In the genomic region with DNA sequence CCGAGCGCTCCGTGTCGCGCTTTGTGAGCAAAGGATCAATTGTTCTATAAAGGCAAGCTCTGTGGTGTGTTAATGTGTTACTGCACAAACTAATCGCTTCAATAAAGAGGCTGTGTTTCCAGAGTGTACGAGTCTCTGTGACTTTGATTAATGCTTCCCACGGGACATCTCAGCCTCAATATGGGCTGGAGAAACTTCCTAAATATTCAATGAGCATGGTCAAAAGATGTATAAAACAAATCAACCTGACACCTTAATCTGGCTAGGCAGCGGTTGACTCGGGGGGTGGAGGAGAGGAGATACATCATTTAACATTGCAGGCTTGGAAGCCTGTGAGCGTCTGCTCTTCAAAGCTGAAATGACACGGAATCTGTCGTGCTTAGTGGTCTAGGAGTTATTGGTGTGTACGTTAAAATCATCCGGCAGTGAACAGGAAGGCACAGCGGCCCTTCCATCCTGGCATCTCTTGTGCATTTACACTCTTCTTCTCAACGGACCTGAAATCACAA, we compare ENCODE assay signal across 14 mouse cellular contexts. TPM values are rescaled to one million over a fixed set of nuclear protein-coding genes. Genes with fewer than 3 reads are reported as not detected.
DNase-seq lines count a peak whose midpoint lies in the region; ATAC-seq and TF ChIP-seq lines count a peak whose summit lies in the region.
"Had no signal": no experiment of that assay in that cellular context is flagged by ENCODE, and none has a peak within 500 bp of the region (broad histone marks: within the 10 kb centered on the region; RNA-seq: fewer than 3 reads in every experiment).

No protein-coding gene starts in this region.

- TF ChIP-seq POLR2A in liver, adult 2 months (IDR thresholded peaks at IDR 0.05; ENCODE audit: extremely low read depth, insufficient read depth, low read length), result no peak
- no peak for TF ChIP-seq POLR2A in lung, adult 2 months (IDR thresholded peaks at IDR 0.05; ENCODE audit: borderline replicate concordance, extremely low read depth, low read depth, low read length)

- DNase-seq in liver, adult 2 months (ENCODE audit: extremely low read depth, low read depth, low spot score), result no peak
- no peak for DNase-seq in liver, postnatal 0 days
- no peak for DNase-seq in forebrain, embryonic 14.5 days (ENCODE audit: low spot score)
- peak; percentile 91 for DNase-seq in mesoderm, embryonic 11.5 days (ENCODE audit: low read depth, low spot score)
- DNase-seq in lung, adult 2 months, result no peak
- DNase-seq in left cerebral cortex, adult 11 months (ENCODE audit: low spot score), result no peak
- DNase-seq in gastrocnemius, postnatal 10 days, result no peak
- DNase-seq: cerebellum, adult 11 months; heart, adult 18-20 months; kidney, postnatal 14 days; thymus, postnatal 4 days had no signal

- peak overlapping the region; percentile 18; the same call in 1 of the 2 replicates for H3K27ac ChIP-seq in liver, adult 2 months (replicated peaks; ENCODE audit: insufficient read depth, low read depth, low read length)
- no peak overlapping the region for H3K27ac ChIP-seq in liver, postnatal 0 days (ENCODE audit: low read depth)
- no peak overlapping the region for H3K27ac ChIP-seq in forebrain, embryonic 14.5 days (ENCODE audit: low read depth, low read length)
- H3K27ac ChIP-seq: macrophage had no signal

- no peak overlapping the region for H3K4me2 ChIP-seq in liver, postnatal 0 days (ENCODE audit: low read depth, low read length)
- peak overlapping the region; percentile 13 for H3K4me2 ChIP-seq in forebrain, embryonic 14.5 days (ENCODE audit: low read length)
- H3K4me2 ChIP-seq: liver, embryonic 11.5 days had no signal

- no peaks in the 10 kb centered on the region for H3K27me3 ChIP-seq in liver, adult 2 months (ENCODE audit: control insufficient read depth, insufficient read depth, low read length)
- H3K27me3 ChIP-seq in liver, postnatal 0 days (ENCODE audit: insufficient read depth, low read length), result no peaks in the 10 kb centered on the region
- H3K27me3 ChIP-seq in forebrain, embryonic 14.5 days (replicated peaks; ENCODE audit: control insufficient read depth, insufficient read depth, low read length), result 0 out of 2 replicates have a peak, but pooled peaks cover 8% of the 10 kb centered on the region

- H3K36me3 ChIP-seq in liver, adult 2 months (ENCODE audit: control insufficient read depth, insufficient read depth, low read length), result peaks cover 60% of the 10 kb centered on the region
- H3K36me3 ChIP-seq in liver, postnatal 0 days (replicated peaks; ENCODE audit: insufficient read depth, low read length), result 0 out of 2 replicates have a peak, but pooled peaks cover 5% of the 10 kb centered on the region
- 0 out of 2 replicates have a peak, but pooled peaks cover 3% of the 10 kb centered on the region for H3K36me3 ChIP-seq in forebrain, embryonic 14.5 days (ENCODE audit: control insufficient read depth, insufficient read depth, low read length)

- no peak overlapping the region for H3K4me3 ChIP-seq in liver, adult 2 months (ENCODE audit: insufficient read depth, low read depth, low read length)
- H3K4me3 ChIP-seq in liver, postnatal 0 days (ENCODE audit: low read depth, low read length), result no peak overlapping the region
- H3K4me3 ChIP-seq in forebrain, embryonic 14.5 days (ENCODE audit: low read depth, low read length), result no peak overlapping the region
- H3K4me3 ChIP-seq in lung, adult 2 months (replicated peaks; ENCODE audit: extremely low read depth, low read depth, low read length), result no peak overlapping the region
- H3K4me3 ChIP-seq: erythroblast, embryonic 14.5 days had no signal

- no peak overlapping the region for H3K9ac ChIP-seq in liver, adult 2 months (ENCODE audit: low read depth, low read length)
- H3K9ac ChIP-seq in liver, postnatal 0 days (replicated peaks), result no peak overlapping the region
- H3K9ac ChIP-seq in forebrain, embryonic 14.5 days (ENCODE audit: low read length), result no peak overlapping the region

- ATAC-seq in liver, postnatal 0 days, result no peak
- no peak for ATAC-seq in forebrain, embryonic 14.5 days

- TF ChIP-seq CTCF in liver, adult 2 months (IDR thresholded peaks at IDR 0.05; ENCODE audit: low read depth, low read length), result no peak
- no peak for TF ChIP-seq CTCF in liver, postnatal 0 days (IDR thresholded peaks at IDR 0.05; ENCODE audit: low read depth)
- no peak for TF ChIP-seq CTCF in lung, adult 2 months (IDR thresholded peaks at IDR 0.05; ENCODE audit: insufficient read depth, low read length)

- H3K79me2 ChIP-seq in liver, adult 2 months (ENCODE audit: control insufficient read depth, insufficient read depth, low read length), result peaks cover 6% of the 10 kb centered on the region; the same call in 1 of the 2 replicates

- no peaks in the 10 kb centered on the region for H3K9me3 ChIP-seq in liver, postnatal 0 days (ENCODE audit: low read length)
- H3K9me3 ChIP-seq in forebrain, embryonic 14.5 days (replicated peaks; ENCODE audit: control insufficient read depth, low read length), result no peaks in the 10 kb centered on the region

- no peak for TF ChIP-seq EP300 in liver, postnatal 0 days (IDR thresholded peaks at IDR 0.05; ENCODE audit: low read depth)

- WGBS in liver, adult 2 months, result 70% methylated on average over 17 of the region's 17 CpGs
- WGBS in liver, postnatal 0 days (ENCODE audit: insufficient replicate concordance), result 71% methylated on average over 17 of the region's 17 CpGs
- 16% methylated on average over 17 of the region's 17 CpGs for WGBS in forebrain, embryonic 14.5 days
- WGBS in lung, adult 2 months, result 59% methylated on average over 17 of the region's 17 CpGs

- H3K4me1 ChIP-seq in liver, adult 2 months (ENCODE audit: control insufficient read depth, insufficient read depth, low read length), result peaks cover 19% of the 10 kb centered on the region
- H3K4me1 ChIP-seq in liver, postnatal 0 days (ENCODE audit: insufficient read depth), result no peaks in the 10 kb centered on the region
- H3K4me1 ChIP-seq in forebrain, embryonic 14.5 days (ENCODE audit: control insufficient read depth, insufficient read depth, low read length), result peaks cover 16% of the 10 kb centered on the region
- H3K4me1 ChIP-seq in lung, adult 2 months (ENCODE audit: control insufficient read depth, insufficient read depth, low read length), result no peaks in the 10 kb centered on the region

RNA-seq across cellular contexts. Expression of a gene that starts 21.2 kb away (rescaled TPM):
- total RNA-seq in liver, adult 2 months (2014; rRNA removed), result 20.1 and 27.1 TPM in 2 replicates
- 22.2 and 23.0 TPM in 2 replicates for polyA plus RNA-seq in liver, adult 2 months (2012; rRNA removed)
- polyA plus RNA-seq in liver, postnatal 0 days (2015; fragmentation: Nextera tagmentation; extraction: Ambion mirVana), result 10.0 and 11.8 TPM in 2 replicates
- polyA plus RNA-seq in forebrain, embryonic 14.5 days (2014; fragmentation: Nextera tagmentation; extraction: Ambion mirVana), result 10.2 and 12.8 TPM in 2 replicates
- polyA plus RNA-seq in lung, adult 2 months (2012; rRNA removed), result 0.78 and 1.2 TPM in 2 replicates
- total RNA-seq in gastrocnemius, postnatal 10 days (2021), result 10 to 100 TPM in 1 of 2 experiments, 1 to 10 TPM in 1; 7.3 to 10.1 TPM
